Mouse (Mus musculus) megakaryocyte, adult 5-6 weeks (primary cell): ENCODE data around the gene Zfp704. TPM values are rescaled to one million over a fixed set of nuclear protein-coding genes. Genes with fewer than 3 reads are reported as not detected.
A peak's percentile ranks its signal among the peaks of the same experiment; 100 is the strongest.

ENCODE experiments used
- ATAC-seq: 2 replicates; pipeline ENCODE4 v1.8.0; 2016; ENCODE audit warnings: mild to moderate bottlenecking, inconsistent platforms; ENCODE audit not compliant: poor library complexity, severe bottlenecking
- total RNA-seq, 2 experiments: library from RNA; stranded (forward) in 1 of 2; stranded (reverse) in 1 of 2; fragments of 153-499, 151-499 nt in 1 of 2; fragments of 221-1000, 200-1000 nt in 1 of 2; gene quantifications; 2 replicates each; pipeline versions ENCODE4 v1.2.3 to v1.2.4; 2015 to 2017

Zfp704 gene
- 5.4 and 6.6 TPM in 2 replicates for total RNA-seq (2015)
- total RNA-seq (2017), result 5.1 and 7.4 TPM in 2 replicates

DNA sequence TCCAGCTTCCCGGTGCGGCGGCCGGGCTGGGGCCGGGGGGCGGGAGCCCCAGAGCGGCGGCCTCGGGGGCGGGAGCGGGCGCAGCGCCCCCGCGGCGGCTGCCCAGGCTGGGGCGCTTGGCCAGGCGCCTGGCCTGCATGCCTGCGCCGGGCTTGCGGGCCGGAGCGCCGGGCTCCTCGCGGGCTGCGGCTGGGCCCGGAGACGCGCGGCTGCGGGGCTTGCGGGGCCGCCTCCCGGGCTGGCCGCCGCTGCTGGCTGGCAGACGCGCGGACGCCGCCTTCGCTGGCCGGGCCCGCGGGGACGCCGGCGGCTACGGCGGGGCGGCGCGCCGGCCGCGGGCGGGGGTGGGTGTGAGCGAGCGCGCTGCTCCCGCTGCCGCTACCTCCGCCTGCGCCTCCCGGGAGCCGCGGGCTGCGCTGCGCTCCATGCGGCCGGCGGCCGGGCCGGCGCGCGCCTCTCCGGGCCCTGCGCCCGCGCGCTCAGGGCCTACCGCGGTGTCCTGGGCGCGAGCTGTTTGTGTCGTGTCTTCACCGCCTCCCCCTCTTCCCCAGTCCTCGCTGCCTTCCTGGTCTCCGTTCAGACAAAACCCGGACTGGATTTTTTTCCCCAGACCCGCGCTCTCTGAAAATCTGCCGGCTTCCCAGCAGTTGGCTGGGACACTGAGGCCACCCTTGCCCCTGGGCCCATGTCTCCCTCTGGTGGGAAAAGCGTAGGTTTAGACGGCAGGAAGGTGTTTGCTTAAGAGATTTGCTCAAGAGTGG is at the start of gene Zfp704:
Gene Zfp704 (minus strand): TSS at position 505 of the 761 bp plus-strand sequence.
- ATAC-seq, result peak; percentile 45

DNA sequence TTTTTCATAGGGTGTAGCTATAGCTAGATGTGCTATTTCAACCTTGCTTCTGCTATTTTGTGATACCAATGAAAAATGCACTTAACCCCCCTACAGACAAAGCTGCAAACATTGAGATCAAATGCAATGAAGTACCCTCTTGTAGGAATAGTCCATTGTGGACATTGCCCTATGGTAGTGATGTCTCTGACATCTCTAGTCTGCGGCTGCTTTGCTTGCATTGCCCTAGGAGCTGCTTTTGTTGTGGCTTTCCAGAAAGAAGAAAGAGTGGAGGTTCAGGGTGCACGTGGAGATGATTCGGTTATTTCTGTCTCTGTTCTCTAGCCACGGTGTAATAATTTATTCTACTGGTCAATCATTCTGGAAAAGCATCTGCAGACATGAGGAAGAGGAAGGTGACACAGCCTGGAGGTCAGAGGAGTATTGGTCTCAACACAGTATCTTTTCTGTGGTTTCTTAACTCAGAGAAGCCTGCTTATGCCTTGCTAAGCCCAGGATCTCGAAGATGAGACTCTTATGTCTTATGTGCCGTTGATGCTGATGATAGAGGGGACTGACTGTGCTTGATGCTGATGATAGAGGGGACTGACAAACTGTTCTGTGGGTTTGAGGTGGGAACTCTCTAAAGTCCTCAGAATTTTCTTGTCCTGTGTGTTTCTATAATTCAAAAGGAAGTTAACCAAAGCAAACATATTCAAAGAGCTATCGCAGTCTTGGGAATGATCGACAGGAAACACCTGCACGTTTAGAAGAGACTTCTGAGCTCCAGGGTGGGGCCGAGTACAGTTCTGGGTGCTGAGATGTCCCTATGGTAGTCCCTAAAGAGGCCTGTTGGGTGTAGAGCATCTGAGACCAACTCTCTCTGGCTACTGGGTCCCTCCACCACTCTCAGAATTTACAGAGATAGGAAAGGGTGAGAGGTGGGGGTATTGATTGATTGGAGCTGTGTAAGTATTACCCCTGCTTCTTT is 23.4 kb upstream of the Zfp704 start:
- ATAC-seq, result no peak

DNA sequence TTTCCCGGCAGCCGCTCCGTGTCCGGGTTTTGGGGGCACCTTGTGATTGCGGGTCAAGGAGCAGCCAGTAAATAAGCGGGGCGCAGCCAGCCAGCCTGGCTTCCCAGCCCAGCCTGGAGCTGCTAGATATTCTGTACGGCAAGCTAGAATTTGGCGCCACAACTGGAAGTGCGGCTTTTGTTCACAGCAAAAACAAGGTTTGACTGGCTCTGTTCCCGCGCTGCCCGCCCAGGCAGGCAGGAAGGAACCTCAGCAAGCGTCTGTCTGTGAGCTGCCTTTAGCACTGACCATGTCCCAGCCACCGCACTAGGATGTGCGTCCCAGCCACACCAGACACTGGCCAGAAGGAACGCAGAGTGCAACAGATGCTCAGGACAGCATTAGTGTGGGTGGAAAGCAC is 20.1 kb upstream of the Zfp704 start:
- ATAC-seq, result no peak

DNA sequence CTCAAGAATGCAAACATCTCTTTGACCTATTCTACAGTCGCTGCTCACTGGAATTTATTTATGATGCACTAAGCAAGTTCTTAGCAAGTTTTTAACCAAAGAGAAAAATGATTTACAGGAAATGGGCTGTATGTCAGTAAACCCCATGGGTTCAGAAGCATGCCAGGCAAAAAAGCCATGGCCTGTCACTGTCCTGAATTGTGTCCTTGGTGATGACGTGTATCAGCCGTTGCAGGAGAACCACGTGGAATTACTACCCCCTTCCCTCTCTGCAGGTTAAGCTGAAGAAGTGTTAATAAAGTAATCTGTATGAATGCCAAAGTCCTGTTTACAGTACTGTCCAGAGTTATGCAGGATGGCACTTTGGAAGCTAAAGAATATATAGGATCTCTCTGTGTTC is 18.2 kb upstream of the Zfp704 start:
- no peak for ATAC-seq

DNA sequence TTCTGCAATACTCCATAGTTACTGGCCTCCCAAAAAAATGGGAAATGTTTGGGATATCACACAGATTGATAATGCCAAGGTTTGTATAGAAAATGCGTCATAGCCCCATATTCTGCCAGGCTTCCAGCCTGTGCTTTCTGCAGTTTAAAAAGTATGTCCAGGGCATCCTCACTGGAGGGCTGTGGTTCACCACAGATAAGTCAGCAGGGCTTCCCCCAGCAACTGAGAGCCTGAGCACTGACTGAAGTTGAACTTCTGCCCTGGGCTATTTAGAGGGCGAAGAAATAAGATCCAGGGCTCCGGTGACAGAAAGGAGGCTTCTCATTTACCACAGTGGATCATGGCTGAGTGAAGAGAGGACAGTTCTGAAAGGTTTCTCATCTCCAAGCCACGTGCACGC is 16.3 kb upstream of the Zfp704 start:
- no peak for ATAC-seq

DNA sequence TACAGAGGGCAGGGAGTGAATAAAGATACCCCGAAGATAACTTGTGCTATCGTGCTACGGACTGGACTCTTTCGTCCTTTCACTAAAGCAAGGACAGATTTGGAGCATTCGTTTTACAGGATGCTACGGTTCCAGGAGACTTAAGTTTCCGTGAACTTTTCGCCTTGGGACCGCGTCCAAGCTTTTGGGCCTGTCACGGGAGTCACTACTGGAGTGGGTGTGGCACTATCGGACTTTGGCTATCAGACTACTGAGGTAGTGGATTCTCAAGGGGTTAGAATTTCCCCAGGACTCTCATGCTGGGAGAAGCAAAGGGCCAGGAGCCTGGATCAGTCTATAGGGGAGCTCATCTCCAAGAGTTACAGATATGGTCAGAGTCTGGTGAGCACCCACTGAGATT is 10.7 kb upstream of the Zfp704 start:
- no peak for ATAC-seq

DNA sequence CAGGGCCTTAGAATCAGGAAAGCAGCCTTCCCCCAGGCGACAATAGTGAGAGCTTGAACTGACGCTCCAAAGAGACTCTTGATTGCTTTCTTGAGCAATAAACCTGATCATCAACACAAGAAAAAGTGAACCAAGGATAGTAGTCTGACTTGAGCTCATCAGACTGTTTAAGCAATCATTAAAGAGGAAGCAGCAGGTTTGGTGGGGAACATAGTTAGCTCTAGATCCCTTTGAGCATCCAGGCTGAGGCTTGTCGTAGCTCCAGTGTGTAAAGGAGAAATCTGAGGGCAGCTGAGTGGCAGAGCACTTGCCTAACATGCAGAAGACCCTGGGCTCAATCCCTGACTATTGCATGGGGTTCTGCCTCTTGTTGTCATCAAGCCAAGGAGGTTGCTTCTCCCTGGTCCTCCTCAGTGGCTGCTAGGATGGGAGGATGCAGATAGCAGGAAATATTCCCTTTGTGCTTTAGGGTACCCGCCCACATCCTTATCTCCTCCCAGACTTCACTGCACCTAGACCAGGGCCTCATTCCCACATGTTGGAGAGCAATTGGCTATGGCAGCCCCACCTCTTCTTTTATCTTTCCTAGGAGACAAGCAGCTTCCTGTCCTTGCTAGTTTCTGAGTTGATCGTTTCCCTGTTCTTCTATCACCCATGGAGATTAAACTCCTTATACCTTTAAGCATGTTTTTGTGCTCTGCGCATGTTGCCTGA is 9.8 kb upstream of the Zfp704 start:
- peak; percentile 79 for ATAC-seq

DNA sequence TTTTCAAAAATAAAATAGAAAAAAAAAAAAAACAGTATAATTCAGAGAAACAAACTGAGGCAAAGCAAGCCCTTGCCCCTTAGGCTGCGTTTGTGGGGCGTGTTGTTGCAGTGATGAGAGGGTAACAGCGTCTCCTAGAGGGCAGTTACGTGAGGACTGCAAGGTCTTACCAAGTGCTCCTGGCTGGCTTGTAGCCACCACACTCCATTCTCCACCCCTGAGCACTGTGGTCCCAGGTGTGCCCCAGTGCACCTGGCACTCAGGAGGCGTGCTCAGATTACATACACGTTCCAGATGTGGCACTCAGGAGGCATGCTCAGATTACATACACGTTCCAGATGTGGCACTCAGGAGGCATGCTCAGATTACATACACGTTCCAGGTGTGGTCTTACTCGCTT is 7.2 kb upstream of the Zfp704 start:
- no peak for ATAC-seq

DNA sequence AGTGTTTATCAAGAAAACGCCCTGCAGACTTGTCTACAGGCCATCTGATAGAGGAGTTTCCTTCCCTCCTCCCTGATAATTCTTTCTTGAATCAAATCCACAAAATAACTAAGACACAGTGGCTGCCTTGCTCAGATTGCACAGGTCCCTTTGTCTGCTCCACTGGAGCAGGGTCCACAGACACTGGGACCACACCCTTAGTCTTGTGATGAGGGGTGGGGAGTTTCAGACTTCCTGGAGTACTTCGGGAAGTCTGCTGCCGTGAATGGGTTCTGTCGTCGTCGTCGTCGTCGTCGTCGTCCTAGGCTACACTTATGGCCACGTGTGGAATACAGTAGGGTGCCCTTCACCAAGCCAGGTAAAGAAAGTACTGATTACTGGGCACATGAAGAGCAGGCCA is 4.8 kb upstream of the Zfp704 start:
- ATAC-seq, result no peak

DNA sequence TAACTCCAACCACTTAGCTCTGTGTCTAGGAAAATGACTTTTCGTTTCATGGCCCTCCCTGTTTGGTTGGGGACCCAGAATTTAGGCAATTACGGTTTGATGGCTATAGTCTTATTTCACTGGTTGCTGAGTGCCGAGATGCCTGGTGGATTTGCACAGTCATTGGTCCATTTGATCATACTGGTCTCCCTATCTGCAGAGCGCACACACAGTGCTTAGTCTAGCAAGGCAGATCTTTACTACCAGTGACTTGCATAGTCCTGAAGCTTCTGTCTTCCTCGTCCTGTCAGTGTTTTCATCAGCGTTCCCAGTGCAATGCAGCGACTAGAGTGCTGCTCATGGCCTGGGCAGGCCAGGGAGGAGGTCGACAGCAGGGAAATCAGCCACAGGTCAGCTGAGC is 4.1 kb upstream of the Zfp704 start:
- ATAC-seq, result no peak

DNA sequence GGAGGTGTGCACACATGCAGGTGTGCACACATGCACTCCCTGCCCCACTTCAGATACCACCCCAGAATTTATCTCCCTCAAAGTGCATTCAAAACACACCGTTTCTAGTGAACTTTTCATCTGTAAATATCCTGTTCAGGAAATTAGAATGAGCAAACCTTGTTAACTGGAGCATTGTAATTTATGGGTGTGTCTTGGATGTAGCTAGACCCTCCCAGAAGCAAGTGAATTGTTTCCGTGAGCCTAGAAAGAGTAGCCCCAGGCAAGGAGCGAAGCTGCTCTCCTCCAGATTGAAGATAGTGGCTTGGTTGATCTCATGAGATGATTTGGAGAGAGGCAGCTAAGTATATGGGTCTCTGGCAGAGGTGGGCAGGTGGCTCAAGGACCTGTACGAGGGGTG is 1.3 kb upstream of the Zfp704 start:
- no peak for ATAC-seq

DNA sequence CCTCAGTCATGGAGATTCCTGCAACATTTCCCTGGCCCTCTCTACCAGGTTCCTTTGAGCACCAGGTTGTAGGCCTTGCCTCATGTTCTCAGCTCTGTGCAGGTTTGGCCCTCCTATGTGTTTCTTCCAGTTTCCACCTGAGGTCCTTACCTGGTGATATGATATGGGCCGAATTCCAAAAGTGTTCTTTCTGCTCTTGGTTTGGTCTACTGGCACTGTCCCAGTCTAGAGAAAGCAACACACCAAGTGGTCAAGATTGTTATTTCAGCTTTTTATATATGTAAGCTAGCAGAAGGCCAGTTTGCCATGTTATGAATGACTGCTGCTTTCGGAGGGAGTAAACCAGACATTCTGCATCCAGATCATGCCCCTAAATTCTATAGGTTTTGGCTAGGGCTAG is 541 bp upstream of the Zfp704 start:
- no peak for ATAC-seq

DNA sequence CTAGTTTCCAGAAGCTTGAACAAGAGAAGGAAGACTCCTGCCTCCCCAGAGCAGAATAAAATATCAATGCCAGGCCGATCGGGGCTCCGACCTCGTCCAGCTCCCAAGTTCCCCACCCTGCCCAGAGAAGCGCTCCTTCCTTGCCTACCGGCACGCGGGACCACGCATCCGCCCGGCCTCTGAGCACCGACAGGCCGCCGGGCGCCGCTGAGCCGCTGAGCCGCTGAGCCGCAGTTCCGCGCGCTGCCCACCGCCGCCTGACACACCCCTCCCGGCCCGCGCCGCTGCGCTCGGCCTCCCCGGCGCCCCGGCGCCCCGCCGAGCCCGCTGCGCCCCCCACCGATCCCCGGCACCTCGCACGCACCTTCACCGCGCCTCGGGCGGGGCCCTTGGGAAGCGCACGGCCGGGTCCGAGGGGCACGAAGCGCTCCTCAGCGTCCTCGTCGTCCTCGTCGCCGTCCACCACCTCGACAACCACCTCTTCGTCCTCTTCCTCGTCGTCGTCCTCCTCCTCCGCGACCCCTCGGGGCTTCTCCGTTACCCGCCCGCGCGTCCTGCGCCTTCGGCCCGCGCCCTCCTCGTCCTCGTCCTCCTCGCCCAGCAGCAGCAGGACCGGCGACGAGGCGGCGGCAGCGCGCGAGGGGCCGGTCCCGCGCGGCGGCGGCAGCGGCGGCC is 842 bp downstream of the Zfp704 start:
- ATAC-seq, result peak; percentile 34

DNA sequence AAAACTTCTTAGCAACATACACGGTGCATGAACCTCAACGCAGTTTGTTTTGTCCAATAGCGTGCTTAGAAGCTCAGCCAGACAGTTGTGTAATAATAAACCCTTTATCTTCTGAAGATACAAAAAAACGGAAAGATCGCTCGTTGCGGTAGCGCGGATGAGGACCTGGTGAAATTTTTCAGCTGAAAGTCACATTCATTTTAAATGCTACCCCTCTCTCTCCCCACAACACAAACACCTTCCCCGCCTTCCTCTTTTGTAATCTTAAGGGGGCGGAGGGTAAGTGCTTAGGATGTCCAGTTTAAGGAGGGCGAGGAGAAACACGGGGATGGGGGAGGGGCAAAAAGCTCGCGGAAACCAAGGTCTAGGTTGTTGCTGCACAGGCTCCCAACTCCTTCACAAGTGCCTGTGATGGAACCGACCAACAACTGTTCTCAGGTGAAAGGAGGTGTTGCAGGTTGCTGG is 1.4 kb downstream of the Zfp704 start:
- peak; percentile 55 for ATAC-seq

DNA sequence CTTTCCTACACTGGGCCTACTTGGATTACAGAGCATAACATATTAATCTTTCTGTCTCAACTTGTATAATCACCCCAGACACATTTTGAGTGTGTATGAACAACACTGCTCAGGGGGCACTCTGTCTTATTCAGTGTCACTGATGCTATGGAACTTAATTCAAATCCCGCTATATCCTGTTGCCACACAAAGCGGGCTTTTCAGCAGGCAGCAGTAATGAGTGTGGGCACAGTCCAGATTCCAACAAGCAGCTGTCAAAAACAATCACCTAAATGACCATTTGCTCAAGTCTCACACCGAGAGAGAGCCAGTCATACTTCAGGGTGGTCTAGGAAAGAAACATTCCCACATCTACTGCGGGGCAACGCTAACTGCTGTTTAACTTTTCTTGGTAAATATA is 2.2 kb downstream of the Zfp704 start:
- no peak for ATAC-seq

DNA sequence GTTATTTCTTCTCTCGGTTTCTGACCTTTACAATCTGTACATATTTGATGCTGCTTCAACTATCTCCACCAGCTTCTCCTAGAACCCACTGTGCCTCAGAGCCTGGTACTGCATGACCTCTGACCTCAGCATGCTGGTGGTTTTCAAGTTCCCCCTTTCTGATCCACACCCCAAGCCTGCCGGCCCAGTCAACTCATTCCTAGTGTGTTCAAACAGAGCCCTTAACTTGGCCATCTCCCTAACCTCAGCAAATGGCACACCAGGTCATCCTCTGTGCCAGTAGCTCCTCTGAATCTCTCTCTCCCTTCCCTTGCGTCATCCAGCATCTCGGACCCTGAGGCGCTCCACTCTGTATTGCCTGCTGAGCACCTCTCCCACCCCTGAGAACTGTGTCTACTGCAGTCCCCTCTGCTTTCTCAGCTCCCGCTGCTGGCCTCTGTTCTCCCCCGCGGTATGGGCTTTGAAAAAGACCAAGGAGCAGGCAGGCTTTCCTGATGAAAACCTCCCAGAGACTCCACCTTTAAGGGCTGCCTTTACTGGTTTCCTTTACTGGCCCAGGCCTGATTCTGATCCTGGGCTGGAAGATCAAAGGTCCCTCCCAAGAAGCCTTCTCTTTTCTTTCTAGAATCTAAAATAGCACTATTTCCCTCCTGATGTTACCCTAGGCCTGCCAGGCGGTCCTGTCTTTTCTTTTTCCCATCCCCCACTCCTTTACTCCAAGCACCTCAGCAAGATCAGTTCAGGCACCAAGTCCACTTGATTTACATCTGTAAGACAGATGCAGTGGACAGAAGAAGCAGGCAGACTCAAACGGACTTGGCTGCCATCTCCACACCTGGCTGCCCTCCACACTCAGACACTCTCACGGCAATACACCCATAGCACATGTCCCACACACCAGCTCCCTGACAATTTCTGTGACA is 3.8 kb downstream of the Zfp704 start:
- ATAC-seq, result peak; percentile 56

DNA sequence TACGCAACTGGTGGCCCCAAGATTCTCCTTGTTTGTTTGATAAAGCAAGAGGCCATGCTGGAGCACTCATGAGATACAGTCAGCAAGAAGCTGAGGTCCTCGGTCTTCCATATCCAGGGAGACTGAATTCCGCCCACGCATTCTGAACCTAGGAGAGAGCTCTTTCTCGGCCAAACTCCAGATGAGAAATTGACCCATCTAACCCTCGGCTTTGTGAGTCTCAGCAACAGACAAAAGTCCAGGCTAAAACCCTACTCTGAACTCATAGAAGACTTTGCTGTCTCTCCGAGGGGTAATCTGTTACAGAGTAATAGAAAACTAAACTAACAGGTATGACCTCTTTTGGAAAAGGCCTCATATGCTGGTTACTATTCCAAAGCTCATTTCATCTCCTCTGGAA is 4.9 kb downstream of the Zfp704 start:
- ATAC-seq, result no peak

DNA sequence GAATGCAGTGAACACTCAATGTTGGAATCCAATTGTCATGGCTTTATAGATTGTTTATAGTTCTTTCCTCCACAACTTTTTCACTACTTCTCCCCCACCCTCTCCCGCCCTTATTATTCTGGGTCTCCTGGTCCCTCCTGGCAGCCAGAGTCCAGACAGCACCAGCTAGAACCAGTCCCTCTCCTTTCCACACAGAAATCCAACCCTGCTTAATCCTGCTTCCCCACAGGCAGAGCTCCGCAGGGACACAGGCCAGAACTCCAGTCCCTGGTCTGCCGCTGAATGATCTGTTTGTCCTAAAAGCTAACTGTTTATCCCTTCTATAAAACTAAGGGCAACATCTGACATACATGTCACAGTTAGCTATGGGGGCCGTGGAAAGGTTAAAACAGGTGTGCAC is 6.0 kb downstream of the Zfp704 start:
- ATAC-seq, result no peak

DNA sequence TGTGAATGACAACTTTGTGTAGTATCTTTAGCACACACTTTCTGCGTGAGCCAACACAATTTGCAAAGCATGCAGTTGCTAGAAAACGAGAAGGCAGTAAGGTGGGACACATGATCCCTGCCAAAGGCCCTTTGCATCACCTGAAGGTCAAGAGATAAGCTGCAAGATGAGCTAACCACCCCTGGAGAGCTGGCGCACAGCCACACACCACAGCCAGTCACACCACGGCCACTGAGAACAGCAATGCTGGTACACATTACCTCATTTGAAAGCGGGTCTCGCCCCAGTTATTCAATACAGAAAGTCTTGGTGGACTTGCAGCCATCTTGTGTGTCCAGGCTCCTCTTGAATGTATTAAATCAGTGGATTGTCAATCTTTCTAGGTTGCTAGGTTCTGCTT is 9.3 kb downstream of the Zfp704 start:
- peak; percentile 67 for ATAC-seq
